8 mouse cellular contexts compared by ENCODE assay signal in the genomic region with DNA sequence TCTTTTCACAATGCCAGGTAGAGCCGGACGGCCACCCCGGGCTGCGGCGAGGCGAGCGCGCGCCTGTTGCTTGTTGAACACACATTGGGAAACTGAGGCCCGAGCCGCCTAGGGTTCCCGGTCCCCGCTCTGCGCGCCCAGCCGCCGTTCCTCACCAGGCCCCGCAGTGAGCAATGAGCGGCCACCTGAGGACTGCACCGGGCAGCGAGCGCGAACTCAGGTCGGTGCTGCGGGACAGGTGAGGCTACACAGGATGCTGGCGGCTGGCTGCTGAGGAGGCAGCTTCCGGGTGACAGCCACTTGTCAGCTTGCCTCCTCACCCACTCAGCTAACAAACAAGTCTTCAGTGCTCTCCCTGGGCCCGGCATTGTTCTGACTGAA. TPM values are rescaled to one million over a fixed set of nuclear protein-coding genes. Genes with fewer than 3 reads are reported as not detected.
DNase-seq lines count a peak whose midpoint lies in the region; ATAC-seq and TF ChIP-seq lines count a peak whose summit lies in the region.

No protein-coding gene starts in this region.

- peak overlapping the region; percentile 59 for H3K27ac ChIP-seq in kidney, embryonic 15.5 days
- no peak overlapping the region for H3K27ac ChIP-seq in heart, embryonic 16.5 days (ENCODE audit: low read length)
- peak overlapping the region; percentile 87 for H3K27ac ChIP-seq in midbrain, embryonic 10.5 days (replicated peaks)

- H3K9me3 ChIP-seq in kidney, embryonic 15.5 days (replicated peaks): no peaks in the 10 kb centered on the region
- no peaks in the 10 kb centered on the region for H3K9me3 ChIP-seq in heart, embryonic 16.5 days (replicated peaks; ENCODE audit: control insufficient read depth, low read length)
- no peaks in the 10 kb centered on the region for H3K9me3 ChIP-seq in midbrain, embryonic 10.5 days (replicated peaks)

- WGBS in kidney, embryonic 15.5 days: under 1% methylated on average over 27 of the region's 28 CpGs
- WGBS in heart, embryonic 16.5 days: 1% methylated on average over 28 of the region's 28 CpGs
- 1% methylated on average over 28 of the region's 28 CpGs for WGBS in midbrain, embryonic 10.5 days

- no peaks in the 10 kb centered on the region for H3K36me3 ChIP-seq in kidney, embryonic 15.5 days
- no peaks in the 10 kb centered on the region for H3K36me3 ChIP-seq in heart, embryonic 16.5 days (ENCODE audit: control insufficient read depth, insufficient read depth)
- no peaks in the 10 kb centered on the region for H3K36me3 ChIP-seq in midbrain, embryonic 10.5 days

- peak overlapping the region; percentile 67 for H3K4me3 ChIP-seq in kidney, embryonic 15.5 days (replicated peaks)
- peak overlapping the region; percentile 61 for H3K4me3 ChIP-seq in heart, embryonic 16.5 days (ENCODE audit: low read length)
- H3K4me3 ChIP-seq in midbrain, embryonic 10.5 days: peak overlapping the region; percentile 81

- peaks cover 17% of the 10 kb centered on the region for H3K4me1 ChIP-seq in kidney, embryonic 15.5 days
- H3K4me1 ChIP-seq in heart, embryonic 16.5 days (ENCODE audit: control insufficient read depth, insufficient read depth, low read length): 0 out of 2 replicates have a peak, but pooled peaks cover 9% of the 10 kb centered on the region
- peaks cover 24% of the 10 kb centered on the region for H3K4me1 ChIP-seq in midbrain, embryonic 10.5 days

- ATAC-seq in kidney, embryonic 15.5 days (replicated peaks; ENCODE audit: low FRiP score): peak; percentile 58
- no peak for ATAC-seq in heart, embryonic 16.5 days (replicated peaks; ENCODE audit: extremely low read depth, insufficient read depth, low FRiP score)
- ATAC-seq in activated CD4-positive, CD25-positive, alpha-beta regulatory T cell, adult 4 months: no peak

- no peak for TF ChIP-seq POLR2A in brain, embryonic 14.5 days (IDR thresholded peaks at IDR 0.05; ENCODE audit: borderline replicate concordance, extremely low read depth, insufficient read depth, insufficient read length, poor library complexity, severe bottlenecking)

- peak overlapping the region; percentile 40 for H3K9ac ChIP-seq in kidney, embryonic 15.5 days
- H3K9ac ChIP-seq in heart, embryonic 16.5 days (ENCODE audit: low read length): no peak overlapping the region

- no peak for TF ChIP-seq CTCF in brain, embryonic 14.5 days (IDR thresholded peaks at IDR 0.05; ENCODE audit: borderline replicate concordance, extremely low read depth, insufficient read depth, insufficient read length)

- peak overlapping the region; percentile 92 for H3K4me2 ChIP-seq in kidney, embryonic 15.5 days
- H3K4me2 ChIP-seq in heart, embryonic 16.5 days (ENCODE audit: low read depth, low read length): peak overlapping the region; percentile 94

- DNase-seq in kidney, adult 11 months: no peak
- peak; percentile 67 for DNase-seq in brain, embryonic 14.5 days (ENCODE audit: low read depth)
- DNase-seq in midbrain, embryonic 10.5 days (ENCODE audit: low spot score): no peak
- no peak for DNase-seq in urinary bladder, postnatal 4 days (ENCODE audit: low spot score in 2 of 2)
- DNase-seq in frontal cortex, postnatal 14 days (ENCODE audit: low spot score in 2 of 2): no peak

- H3K27me3 ChIP-seq in kidney, embryonic 15.5 days: peaks cover 41% of the 10 kb centered on the region
- peaks cover 27% of the 10 kb centered on the region for H3K27me3 ChIP-seq in heart, embryonic 16.5 days (ENCODE audit: control insufficient read depth, insufficient read depth, low read length)
- H3K27me3 ChIP-seq in midbrain, embryonic 10.5 days (ENCODE audit: low read depth, poor library complexity, severe bottlenecking): peaks cover 46% of the 10 kb centered on the region

RNA-seq across cellular contexts. Expression of gene Phyhipl, which starts 55.9 kb away (rescaled TPM):
- 19.0 and 20.5 TPM in 2 replicates for polyA plus RNA-seq in kidney, embryonic 15.5 days (2015; fragmentation: Nextera tagmentation; extraction: Ambion mirVana)
- polyA plus RNA-seq in brain, embryonic 14.5 days (2012; rRNA removed): 51.9 and 102 TPM in 2 replicates
- polyA plus RNA-seq in heart, embryonic 16.5 days (2015; fragmentation: Nextera tagmentation; extraction: Ambion mirVana): 0.84 and 1.0 TPM in 2 replicates
- polyA plus RNA-seq in midbrain, embryonic 10.5 days (2016; fragmentation: Nextera tagmentation; extraction: Ambion mirVana): 19.8 and 31.0 TPM in 2 replicates
- polyA plus RNA-seq in activated CD4-positive, CD25-positive, alpha-beta regulatory T cell, adult 4 months (2017; shearing (Covaris generic)): not detected
